Mouse (Mus musculus) olfactory bulb, adult 2 months (tissue): ENCODE results near the gene Fam102b.

Source experiments
- CTCF ChIP-seq: fragments of 200-500 bp; IDR thresholded peaks from 2 replicates; pipeline ENCODE4 v1.5.1; 2012; ENCODE audit warnings: low read depth, mild to moderate bottlenecking, low read length, moderate library complexity; ENCODE audit not compliant: insufficient read depth
- POLR2A ChIP-seq: fragments of 200-500 bp; IDR thresholded peaks from 2 replicates; pipeline ENCODE4 v1.6.1; 2012; ENCODE audit warnings: mild to moderate bottlenecking, low read depth, low read length, moderate library complexity; ENCODE audit not compliant: insufficient read depth

GRCm38 (mm10) chr3:109018336-109018735, 9.1 kb downstream of the Fam102b start:
- TF ChIP-seq CTCF = no peak
- TF ChIP-seq POLR2A = no peak
